Mouse (Mus musculus) embryonic fibroblast, embryonic 13.5 days (primary cell): ENCODE data around the gene Arl4a.

Experiments used
- CTCF ChIP-seq: IDR thresholded peaks from 2 replicates; pipeline ENCODE4 v1.5.1; 2011; ENCODE audit warnings: mild to moderate bottlenecking, control low read depth, low read length, moderate library complexity, borderline replicate concordance; ENCODE audit not compliant: insufficient read depth
- POLR2A ChIP-seq: IDR thresholded peaks from 2 replicates; pipeline ENCODE4 v1.6.1; 2011; ENCODE audit warnings: low read depth, mild to moderate bottlenecking, control low read depth, low read length, moderate library complexity

- TF ChIP-seq CTCF (no peak), POLR2A (no peak)
These were observed 35.8 kb upstream of the Arl4a start for GRCm38 (mm10) chr12:40073660-40074059.
